Mouse (Mus musculus) inflammation-experienced regulatory T-cells, adult 6 months (primary cell): ENCODE results near the gene Bcat1. TPM values are rescaled to one million over a fixed set of nuclear protein-coding genes. Genes with fewer than 3 reads are reported as not detected.

Experiments used
- ATAC-seq: one replicate; pipeline ENCODE4 v1.8.0; 2017
- polyA plus RNA-seq, 3 experiments: library from polyadenylated mRNA; unstranded; fragments of 100-300 nt; shearing (Covaris generic); gene quantifications; one replicate each; pipeline ENCODE4 v1.2.1; 2017

Bcat1 gene
- polyA plus RNA-seq, 3 experiments from 2014 or later, result 13.7 to 17.8 (median 14.5) TPM

DNA sequence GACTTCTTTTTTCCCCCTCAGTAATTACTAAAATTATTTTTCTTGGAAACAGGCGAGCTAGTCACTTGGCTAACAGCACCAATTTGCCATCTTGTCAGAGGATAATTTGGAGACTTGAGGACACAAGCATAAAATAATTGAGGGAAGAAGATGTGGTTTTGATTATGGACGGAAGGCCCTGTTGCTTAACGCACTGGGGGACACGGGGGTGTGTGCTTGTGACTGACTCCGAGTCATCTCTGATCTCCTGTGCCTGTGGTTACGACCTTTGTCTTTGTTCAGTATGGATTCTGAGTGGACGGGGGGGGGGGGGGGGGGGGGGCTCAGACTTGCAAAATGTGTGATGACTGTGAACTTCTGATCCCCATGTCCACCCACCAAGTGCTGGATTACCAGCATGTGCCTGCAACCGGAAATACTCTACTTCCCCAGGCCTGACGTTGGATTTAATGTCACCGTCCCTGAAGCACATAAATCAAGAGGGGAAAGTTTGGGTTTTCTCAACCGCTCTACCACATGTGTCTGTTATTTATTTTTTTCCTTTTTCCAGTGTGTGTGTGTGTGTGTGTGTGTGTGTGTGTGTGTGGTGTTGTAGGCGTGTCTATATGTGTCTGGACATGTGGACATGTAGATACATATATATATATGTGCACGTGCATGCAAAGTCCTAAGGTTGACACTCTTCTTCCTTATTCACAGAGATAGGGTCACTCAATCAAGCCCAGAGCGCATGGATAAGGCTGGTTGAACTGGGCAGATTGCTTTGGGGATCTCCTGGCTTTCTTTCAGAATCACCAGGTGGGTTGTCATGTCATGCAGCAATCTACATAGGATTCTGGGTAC lies 73.7 kb downstream of the Bcat1 start:
- ATAC-seq, result no peak

DNA sequence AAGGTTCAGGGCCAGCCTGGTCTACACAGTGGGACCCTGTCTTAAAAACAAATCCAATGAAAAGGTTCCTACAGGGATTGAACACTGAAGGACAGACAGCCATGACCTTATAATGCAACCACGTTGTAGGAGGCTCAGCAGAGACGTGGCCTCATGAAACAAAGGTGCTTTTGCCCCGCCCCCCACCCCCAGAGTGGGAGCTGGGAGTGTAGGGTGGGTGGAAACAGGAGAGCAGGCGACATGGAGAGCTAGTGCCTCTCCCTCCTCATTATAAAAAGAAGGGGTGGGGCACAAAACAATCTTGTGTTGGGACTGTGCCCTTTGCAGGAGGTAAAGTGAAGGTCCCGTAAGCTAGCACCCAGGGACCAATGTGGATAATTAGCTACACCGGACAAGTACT lies 74.5 kb downstream of the Bcat1 start:
- ATAC-seq, result no peak

DNA sequence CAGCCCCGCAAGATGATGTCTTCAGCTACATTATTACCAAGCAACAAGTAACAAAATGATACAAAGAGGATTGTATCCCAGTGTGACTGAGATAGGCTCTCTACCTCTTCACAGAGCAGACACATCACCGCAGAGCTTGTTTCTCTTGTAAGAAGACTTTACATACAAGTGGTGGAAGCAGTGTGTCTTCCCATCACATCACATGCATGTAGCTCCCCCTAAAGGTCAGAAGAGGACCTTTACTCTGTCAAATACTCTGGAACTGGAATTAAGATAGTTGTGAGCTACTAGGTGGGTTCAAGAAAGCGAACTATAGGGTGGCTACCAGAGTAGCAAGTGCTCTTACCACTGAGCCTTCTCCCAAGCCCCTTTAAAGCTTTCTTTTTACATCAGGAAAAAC lies 78.8 kb downstream of the Bcat1 start:
- ATAC-seq, result no peak

DNA sequence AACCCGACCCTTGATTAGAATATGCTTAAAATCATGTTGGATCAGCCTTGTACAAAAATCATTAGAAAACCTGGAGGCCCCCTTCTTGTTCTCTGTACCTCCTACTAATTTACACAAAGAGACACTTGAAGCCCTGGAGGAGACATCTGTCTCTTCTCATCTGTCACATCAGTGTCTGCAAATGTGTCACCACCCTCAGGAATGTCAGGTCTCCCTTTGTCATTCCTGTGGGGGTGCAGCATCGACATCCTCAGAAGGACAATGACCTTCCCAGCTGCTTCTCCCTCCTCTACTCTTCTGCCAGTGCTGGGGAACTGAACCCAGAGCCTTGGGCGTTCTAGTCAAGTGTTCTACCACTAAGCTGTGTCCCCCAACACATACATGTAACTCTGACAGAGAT lies 83.9 kb downstream of the Bcat1 start:
- ATAC-seq, result no peak

DNA sequence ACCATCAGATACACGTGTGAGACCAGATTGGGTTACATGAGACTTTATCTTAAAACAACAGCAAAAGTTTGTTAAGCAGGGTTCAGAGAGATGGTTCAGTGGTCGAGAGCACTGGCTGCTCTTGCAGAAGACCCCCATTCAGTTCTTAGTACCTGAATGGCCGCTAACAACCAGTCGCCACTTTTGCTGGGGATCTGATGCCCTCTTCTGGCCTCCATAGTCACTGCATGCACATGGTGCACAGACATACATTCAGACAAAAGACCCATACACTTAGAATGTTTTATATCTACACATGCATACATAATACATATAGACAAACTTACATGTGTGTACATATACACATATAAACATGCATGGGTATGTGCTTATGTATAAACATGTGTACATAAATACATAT lies 86.8 kb downstream of the Bcat1 start:
- ATAC-seq, result no peak

DNA sequence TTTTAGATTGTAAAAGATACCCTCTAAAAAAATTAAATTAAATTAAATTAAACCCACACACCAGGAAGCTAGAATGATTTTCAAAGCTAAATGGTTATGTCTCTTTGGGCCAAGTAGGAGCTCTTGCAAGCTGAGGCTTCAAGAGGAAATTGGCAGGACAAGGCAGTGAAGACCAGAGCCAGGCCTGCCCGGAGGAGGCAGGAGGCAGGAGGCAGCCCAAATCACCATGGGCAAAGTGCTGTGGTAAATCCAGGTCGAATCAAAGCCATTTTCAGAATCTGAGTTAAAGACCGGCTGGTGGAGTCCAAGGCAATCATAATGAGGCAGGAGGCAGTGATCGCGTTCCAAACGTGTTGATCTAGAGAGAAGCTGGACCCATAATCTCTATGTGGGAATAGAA lies 88.3 kb downstream of the Bcat1 start:
- ATAC-seq, result no peak

DNA sequence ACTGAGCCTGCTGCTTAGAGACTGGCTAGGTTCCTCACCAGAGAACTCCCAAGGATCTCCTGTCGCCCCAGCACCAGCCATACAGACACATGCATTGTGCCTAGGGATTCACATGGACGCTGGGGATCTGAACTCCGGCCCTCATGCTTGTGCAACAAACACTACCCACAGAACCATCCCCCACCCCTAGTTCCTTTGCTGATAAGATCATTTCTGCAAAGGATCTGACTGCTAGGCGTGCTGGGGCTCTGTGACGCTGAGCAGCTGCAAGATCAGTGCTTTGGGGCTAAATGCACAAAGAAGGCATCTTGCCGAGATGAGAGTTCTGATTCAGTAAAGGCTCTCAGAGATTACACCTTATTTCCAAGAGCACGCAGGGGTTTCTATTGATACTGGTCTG lies 88.8 kb downstream of the Bcat1 start:
- ATAC-seq, result no peak

DNA sequence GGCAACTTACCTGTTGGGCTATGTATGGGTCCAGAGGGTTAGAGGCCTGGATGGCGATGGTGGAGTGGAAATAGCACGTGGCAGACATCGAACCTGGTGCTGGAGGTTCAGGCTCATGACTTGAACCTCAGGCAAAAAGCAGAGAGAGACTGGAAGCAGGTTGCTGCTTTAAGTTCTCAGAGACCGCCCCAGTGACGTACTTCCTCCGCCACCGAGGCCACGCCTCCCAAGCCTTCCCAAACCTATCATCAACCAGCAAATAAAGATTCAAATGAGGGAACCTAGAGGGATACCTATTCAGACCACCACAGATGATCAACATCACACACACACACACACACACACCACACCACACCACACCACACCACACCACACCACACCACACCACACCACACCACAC lies 91.8 kb downstream of the Bcat1 start:
- no peak for ATAC-seq

DNA sequence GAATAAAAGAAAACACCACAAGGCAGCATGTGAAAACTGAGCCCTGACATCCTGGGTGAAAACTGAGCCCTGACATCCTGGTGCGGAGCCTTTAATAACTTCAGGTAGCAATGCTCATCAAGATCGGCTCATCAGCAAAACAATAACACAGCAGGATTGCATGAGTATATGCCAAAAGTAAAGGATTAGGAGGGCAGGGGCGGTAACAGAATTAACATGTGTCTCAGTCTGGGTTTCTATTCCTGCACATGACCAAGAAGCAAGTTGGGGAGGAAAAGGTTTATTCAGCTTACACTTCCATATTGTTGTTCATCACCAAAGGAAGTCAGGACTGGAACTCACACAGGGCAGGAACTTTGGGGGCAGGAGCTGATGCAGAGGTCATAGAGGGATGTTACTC lies 93.9 kb downstream of the Bcat1 start:
- no peak for ATAC-seq

DNA sequence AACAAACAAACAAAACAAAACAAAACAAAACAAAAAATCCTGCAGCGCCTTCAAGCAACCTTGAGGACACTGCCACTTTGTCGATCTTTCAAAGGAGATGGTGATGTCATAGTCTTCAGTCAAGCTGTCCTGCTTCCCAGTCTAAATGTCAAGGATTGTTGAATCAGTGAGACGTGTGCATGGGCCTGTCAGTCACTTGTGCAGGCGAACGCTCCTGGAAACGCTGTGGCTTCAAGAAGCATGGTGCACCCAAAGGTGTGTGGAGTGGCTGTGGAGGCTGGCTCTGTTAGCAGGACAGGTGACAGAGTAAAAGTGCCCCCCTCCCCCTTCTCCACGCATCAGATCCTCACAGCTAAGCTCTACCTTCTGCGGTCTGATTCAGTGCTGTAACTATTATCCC lies 103.6 kb downstream of the Bcat1 start:
- ATAC-seq, result no peak

DNA sequence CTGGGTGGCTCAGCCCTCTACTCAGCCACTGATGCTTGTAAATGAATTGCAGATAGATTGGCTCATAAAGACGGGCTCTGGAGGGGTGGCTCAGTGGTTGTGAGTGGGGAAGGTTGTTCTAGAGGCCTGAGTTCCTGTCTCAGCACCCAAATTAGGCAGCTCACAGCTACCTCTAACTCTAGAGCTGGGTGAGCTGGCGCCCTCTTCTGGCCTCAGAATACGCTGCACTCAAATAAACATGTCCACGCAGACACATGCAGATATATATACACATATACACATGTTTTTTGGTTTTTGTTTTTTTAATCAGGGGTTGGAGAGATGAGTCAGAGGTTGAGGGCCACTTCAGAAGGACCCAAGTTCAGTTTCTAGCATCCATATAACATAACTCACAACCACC lies 105.1 kb downstream of the Bcat1 start:
- ATAC-seq, result no peak

DNA sequence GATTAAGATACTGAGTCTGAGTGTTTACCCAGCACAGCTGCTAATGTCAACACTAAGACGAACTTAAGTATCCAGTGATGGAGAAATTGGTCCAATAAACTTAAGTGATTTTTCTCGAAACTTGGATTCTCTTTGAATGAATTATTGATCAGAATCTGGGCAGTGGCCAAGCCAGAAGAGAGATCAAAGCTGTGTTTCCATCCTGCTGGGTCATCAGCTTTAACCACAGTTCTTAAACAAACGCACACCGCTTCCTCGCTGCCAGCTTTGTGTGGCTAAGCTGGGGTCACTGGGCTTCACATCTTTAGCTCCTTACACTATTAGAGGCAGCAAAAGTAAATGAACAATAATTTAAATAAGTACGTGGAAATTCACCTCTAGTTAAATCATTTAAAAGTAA lies 108.4 kb downstream of the Bcat1 start:
- no peak for ATAC-seq

DNA sequence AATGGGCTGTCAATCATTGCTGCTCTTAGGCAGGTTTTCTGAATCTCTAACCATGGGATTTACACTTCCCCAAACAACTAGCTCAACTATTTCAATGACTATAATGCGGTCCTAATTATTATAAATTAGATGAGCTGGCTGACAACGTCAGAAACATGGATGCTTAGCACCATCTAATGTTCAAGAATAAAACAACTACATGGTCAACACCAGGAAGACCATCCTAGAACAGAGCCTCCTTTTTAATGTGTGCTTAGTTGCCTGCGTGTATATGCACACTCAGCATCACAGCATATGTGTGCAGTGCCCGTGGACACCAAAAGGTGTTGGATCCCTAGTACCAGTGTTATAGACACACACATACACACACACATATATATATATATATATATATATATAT lies 111.8 kb downstream of the Bcat1 start:
- ATAC-seq, result no peak

DNA sequence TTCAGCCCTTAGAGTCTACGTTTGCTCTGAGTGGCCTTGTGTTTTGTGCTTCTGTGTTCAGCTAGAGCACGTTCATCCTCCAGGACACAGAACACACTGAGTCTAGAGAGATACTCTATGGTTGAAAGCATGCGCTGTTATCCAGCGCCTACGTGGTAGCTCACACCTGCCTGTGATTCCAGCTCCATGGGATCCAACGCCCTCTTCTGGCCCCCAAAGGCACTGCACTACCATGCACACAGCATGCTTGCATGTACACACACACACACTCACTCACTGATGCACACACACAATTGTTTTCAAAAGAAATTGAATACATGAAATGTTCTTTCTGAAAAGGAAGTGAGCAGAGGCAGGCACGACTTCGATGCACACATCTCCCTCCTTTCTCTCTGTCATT lies 112.8 kb downstream of the Bcat1 start:
- ATAC-seq, result no peak

DNA sequence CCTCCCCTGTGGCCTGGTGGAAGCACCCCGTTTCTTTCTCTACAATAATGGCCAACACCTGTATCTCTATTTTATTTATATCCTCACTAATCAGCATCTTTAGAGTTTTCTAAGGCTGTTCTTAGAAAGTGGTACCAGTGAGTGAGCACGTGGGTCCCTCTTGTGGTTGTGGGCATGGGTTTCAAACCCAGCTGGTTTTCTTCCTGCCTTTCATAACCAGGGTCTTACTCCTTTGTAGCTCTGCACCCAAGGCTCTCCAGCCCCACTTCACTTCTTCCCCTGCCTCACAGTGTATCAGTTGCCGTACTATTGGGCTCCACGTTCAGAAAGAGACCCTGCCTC lies 114.0 kb downstream of the Bcat1 start:
- no peak for ATAC-seq

DNA sequence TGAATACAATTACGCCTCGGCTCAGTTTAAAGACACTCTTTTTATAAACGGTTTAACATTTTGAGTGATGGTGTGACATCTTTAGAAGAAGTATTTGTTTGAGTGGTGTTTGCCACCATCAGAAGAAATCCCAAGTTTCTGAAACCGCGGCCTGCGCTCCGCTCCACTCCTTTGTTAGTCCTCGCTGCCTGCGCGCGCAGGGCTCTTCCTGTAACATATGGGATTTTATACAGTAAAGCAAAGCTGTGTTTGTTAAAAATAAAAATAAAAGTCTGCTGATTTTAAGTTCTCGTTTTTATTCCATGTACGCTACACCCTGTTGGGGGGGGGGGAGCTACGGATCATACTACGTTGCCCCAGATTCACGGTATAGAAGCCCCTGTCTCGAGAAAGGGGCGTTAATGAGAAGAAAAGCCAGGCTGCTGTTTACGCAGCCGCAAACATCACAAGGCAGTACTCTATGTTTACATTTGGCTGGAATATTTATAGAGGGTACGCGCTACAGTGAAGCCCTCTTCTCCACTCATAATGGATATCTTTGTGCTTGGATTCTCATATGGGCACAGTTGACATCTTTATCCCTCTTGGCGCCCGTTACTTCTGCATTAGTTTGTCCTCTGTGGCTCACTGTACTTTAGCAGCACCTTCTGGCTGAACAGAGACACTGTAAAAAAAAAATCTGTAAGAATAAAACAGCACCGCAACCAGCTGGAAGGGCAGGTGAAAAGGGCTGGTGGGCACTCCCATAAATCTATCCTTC lies 114.6 kb downstream of the Bcat1 start:
- no peak for ATAC-seq

DNA sequence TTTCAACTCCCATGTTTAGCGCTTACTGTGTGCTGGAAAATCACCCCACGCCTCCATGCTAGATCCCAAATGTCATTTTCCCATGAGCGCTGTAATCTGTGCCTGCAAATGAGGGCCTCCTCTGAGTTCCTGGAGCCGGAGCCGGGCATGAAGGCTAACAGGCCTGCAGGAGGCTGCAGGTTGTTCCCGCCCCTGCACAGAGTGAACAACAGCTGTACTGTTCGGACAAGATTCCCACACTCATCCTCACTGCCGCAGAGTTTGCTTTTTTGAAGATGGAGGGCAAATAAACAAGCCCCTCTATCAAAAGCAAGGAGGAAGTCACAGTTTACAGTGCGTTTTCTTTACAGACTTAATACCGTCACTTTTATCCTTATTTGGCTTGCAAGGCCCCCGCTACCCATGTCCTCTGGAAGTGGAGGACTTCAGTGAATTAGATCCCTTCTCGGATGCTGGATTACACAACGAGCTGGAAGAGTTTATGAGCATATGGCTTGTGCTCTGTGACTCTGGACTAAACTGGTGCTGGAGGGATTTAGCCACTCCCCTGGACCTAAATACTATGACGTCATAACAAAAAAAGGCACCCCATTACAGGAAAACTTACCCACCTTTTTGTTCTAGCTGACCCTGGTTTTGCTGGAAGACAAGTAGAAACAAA lies 120.0 kb downstream of the Bcat1 start:
- no peak for ATAC-seq

DNA sequence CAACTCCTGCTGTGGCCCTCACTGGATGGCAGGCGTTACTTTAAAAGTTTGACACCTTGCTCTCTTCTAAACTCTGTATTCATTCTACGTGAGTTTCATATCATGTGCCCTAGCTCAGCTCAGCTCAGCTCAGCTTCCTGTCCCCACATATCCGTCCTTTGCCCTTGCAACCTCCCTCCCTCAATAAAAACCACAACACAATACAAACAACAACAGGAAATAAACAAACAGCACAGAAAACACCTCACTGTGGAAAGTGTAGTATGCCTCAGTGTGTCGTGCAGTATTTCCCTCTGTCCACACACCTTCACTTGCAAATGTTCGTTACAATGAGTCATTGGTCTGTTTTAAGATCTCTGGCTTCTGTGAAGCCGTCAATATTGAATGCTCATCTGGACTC lies 123.1 kb downstream of the Bcat1 start:
- no peak for ATAC-seq

DNA sequence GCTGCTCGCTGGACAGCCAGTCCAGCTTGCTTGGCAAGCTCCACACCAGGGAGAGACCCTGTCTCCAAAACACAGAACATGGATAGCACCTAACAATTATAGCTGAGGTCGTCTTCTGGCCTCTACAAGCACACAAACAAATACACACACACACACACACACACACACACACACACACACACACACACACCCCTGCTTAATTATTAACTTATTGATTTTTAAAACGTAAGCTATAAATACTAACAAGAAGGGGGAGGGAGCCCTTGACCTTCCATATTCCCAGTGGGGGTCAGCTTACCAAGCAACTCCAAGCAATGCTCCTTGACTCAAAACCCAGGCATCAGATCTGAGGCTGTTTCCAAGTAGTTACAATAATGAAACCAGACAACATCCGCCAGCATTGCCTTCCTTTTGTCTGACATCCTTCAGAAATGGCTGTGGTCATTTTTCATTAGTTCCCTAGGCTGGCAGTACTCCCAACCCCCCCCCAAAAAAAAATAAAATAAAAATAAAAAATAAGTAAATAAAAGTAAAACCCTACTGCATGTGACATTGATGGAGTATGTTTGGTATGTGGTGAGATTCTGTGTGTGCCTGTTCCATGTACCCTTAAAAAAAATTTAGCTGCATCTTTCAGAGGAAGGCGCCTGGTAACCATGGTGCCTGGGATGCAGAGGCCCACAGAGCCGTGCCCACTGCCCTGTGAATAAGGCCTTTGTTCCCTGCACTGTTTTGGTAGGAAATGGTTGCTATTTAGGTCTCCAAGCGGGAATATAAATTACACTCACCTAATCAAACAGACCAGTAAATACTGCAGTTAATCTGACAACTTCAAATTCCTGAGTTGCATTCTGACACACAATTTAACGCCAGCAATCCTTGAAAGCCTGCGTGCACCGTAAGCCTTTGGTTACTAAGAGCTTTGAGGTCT lies 131.3 kb downstream of the Bcat1 start:
- no peak for ATAC-seq
